Mouse (Mus musculus) embryo, embryonic 11.5 days (tissue): ENCODE data around the gene AC161166.1.
"Not testable (repeated sequence)": the region's sequence is repeated elsewhere in the genome, so short reads cannot be mapped to it uniquely, and the experiment has no call there.

Source experiments
- DNase-seq: peaks from one replicate; pipeline ENCODE4 v3.0.0-alpha.2; 2012; ENCODE audit warnings: low read depth, low spot score

The AC161166.1 gene

DNA sequence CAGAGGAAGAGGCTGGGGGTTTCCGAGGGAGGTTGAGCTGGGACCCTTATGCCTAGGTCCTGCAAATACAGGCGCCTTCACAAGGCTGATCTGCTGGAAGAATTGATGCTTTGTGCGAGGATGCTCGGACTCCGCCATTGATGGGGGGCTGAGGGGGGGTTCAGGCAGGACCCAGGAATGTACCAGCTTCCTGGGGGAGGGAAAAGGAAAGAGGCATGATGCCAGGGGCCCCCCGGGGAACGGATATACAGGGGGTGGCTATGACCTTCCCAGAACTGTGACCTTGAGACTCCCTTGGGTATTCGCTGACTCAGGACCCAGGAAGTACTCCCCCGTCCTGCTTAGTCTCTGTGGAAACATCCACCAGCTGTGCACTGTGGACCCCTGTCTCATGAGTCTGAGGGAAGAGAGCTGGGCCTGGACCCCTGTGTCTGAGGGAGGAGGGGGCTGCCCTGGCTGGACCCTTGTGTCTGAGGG, 25.6 kb downstream of the AC161166.1 start:
- no peak for DNase-seq

DNA sequence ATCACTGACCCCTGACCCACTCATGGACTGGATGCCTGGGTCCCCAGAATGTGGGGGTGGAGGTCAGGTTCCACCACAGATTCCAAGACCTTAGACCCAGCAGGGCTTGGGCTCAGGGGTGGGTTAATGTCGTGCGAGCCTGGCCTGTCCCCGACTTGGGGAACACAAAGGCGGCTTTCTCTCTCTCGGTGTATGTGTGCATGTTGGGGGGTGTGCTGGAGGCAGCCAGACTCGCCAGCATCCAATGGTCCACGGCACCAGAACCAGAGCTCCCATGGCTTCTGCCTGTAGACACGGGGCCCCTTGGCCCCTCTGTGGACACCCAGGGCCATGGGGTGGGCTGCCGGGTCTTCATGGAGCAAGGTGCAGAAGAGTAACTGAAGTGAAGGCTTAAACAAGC, 26.8 kb downstream of the AC161166.1 start:
- no peak for DNase-seq

DNA sequence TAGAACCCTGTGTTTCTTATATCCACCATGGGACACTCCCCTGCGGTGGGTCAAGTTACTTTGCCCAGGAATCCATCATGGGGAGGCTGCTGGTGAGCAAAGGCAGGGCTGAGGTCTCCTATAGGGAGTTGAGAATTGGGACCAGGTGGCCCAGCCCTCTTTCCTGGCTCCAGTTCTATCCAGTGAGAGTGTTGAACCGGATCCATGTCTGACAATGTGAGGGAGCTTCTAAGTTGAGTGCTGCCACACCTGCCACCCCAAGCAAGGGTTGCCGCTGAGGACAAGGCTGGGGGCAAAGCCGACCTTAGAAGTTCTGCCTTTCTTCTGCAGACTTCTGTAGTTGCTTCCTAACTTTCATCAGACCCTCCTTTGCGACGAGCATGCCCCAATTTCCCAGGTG, 29.0 kb downstream of the AC161166.1 start:
- not testable (repeated sequence) for DNase-seq

DNA sequence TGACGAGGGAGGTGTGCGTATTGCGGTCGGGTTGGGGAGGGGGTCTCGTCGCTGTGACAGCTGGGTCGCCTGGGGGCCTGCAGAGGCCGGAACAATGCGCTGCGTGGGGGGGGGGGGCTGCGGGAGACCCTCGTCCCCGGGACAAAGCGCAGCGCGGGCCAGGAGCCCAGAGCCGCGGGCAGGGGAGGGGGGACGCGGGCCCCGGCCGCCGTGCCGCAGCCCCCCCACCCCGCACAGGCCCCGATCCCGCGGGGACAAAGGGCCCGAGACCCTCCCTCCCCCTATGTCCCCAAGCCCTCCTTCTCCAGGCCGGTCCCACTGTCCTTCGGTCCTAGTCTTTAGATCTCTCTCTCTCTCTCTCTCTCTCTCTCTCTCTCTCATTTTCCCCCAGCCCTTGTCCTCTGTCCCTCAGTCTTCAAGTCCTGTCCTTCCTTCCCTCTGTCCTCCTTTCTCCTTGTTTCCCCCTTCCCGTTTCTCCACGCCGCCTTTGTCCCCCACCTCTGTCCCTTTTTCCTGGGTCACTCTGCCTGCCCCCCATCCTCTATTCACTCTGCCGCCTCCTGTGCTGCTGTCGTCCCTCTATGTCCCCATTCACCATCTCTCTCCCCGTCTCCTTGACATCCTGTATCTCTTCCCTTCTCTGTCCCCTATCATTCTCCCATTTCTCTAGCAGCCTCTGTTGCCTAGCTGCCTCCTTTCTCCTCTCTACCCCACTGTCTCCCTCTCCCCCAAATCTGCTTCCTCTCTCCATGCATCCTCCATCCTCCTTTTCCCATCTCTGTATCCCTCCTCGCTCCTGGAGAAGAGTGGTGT, 29.8 kb downstream of the AC161166.1 start:
- no peak for DNase-seq

DNA sequence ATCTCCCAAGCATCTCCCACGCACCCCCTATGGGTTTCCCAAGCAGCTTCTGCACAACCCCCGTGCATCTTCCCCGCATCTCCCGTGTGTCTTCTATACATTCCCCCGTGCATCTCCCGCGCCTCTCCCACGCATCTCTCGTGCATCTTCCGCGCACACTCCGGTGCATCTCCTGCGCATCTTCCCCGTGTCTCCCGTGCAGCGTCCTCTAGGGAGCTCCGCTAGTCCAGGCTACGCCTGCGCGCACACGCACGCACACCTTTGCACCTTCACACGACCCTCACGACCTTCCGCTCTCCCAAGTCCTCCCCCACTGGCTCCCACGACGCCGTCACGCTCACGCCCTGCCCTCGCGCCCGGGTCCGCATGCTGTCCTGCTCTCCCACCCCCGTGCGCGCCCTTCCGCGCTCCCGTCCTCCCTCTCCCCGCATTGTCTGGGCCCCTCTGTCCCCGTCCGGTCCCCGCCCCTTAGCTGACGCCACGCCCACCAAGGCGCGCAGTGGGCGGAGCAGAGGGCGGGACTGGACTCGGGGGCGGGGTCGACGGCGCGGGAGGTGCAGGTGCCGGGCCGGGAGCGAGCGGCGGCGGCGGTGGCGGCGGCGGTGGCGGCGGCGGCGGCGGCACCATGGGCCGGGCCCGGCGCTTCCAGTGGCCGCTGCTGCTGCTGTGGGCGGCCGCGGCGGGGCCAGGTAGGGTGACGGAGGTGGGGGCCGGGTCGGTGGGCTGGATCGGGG, 30.6 kb downstream of the AC161166.1 start, which contains the start of gene Cadm4:
Gene Cadm4, plus strand, starts transcription at position 550 of the 734 bp plus-strand sequence.
- DNase-seq, result peak; percentile 84

DNA sequence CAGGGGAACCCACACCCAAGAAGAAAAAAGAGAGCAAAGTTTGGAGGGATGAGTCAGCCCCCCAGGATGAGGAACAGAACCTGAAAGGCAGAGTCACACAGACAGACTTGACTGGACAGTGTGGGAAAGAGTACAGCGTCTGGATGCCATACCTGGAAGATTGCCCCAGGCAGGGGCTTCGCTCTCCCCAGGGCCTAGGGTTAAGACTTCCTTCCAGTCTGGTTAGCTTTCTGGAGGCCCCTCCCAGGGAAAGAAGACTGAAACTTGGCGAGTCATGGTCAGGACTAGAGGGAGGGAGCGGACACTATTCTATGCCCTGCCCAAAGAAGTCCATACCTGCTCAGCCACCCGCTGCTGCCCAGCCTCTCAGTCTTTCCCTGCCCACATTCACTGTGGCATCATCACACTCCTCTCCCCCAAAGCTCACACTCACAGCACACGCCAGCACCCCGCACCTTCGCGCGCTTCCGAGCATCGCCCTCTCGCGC, 31.2 kb downstream of the AC161166.1 start:
- DNase-seq, result no peak

DNA sequence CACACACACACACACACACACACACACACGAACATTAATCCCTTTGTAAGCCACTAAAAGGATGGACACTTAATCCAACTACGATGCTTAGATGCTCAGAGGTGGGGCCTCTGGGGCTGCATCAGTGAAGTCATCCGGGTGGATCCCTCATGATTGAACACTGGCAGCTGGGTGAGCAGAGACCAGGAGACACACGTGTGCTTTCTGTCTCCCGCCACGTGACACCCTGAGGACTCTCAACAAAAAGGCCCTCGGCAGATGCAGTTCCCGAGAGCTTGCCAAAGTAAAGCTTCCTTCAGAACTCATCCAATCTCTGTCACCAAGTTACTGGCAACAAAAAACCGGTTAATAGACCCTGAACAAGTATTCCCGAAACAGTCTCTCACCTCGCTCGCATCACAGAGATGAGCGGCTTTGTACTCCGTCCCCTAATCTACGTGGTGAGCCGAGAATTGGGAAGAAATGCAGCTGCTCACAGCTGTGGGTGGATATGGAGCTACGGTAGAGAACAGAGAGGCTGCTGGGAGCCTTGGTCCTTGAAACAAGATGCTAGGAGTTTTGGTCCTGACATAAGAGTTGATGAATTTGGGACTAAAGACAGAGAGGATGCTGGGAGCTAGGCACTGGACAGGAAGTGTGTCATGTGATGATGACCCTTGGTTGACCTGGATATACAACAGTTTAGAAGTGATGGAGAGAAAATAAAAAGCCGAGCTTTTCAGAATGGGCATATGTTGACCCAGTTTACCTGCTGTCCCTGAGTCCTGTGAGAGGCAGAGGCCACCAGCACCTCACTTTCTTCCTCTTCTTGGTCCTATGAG, 31.9 kb downstream of the AC161166.1 start:
- DNase-seq, result no peak

DNA sequence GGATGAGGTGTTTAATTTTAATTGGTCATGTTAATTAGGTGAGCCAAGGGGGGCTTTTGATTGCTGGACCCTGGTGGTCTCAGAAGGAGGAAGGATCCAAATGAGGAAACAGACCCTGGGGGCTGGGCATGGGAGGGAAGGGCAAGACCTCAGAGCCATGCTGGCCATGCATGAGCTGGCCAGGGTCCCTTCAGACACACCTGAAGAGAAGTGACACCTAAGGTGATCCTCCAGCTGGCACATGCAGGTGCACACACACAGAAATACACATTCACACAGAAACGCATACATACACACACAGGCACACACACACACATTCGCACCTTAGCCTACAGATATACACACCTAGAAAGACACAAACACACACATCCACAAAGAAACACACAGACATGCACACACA, 32.6 kb downstream of the AC161166.1 start:
- no peak for DNase-seq

DNA sequence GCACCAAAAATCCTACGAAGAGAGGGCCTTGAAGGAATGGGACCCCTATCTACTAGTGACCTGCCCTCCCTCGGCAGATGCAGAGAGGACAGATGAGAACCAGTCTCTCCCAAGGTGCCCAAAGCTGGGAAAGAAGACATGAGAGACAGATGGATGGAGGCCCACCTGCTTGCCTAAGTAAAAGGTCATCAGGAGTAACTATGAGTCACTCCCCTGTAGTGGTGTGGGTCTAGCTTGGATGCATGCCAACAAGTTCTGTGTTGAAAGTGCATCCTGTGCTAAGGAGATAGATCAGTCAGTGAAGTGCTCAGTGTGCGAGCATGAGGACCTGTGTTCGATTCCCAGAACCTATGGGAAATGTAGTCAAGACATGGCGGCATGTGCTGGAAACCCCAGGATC, 33.3 kb downstream of the AC161166.1 start:
- no peak for DNase-seq

DNA sequence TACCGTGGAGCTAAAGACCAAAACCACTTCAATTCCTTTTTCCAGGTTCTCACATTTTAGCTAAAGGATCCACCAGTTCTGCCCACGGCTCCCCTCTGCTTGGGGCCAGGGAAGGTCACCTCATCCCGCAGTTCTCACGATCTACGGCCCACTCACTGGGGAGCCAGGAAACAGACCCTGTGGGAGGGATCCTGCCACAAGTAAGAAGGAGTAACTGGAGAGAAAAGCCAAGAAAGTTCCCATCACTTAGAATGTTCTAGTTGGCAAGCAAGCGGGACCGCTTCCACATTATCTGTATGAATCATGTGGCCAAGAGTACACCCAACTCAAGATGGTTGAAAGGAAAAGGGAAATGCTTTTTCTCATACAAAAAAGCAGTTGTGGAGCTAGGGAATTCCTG, 35.4 kb downstream of the AC161166.1 start:
- DNase-seq, result no peak

DNA sequence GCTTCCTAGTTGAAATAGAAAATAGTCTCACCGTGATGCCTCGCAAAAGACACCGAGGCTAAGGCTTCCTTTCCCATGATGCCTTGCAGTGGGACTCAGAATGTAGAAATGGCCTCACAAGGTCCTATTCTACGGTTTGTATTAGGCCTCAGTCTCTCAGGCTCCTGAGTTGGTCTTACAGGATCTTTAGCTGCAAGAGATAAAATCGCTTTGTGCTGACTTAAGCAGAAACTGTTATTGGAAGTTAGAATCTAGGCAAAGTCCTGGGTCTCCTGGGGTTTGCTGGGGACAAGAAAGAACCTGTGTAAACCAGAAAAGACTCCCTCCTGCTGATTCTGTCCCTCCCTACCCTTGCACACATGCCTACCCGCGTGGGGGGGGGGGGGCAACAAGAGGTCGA, 35.9 kb downstream of the AC161166.1 start:
- DNase-seq, result no peak

DNA sequence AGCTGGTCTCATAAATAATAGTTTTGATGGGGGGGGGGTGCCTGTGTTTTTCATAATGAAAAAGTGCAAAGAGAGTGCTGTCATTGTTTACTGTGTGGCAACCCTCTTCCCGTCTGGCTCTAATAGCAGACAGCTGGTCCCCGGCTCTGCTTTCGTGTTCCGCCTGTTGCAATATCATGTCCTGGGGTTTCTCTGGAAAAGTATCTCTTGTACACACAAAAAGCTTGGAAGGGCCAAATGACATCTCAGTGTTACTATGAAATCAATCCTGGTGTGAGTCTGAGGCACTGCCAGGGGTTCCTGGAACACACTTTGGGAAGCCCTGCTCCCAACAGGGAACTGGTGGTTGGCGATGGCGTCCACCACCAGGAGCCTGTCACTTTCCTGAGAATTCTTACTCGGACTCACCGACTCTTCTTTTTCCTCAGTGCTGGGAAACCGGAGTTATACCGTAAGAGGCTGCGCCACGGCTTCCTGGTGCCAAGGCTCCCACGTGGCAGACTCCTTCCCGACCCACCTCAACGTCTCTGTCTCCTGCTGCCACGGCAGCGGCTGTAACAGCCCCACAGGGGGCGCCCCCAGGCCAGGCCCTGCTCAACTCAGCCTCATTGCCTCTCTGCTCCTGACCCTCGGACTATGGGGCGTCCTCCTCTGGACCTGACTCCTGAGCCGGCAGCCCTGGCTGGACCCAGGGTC, 37.3 kb downstream of the AC161166.1 start:
- DNase-seq, result no peak

DNA sequence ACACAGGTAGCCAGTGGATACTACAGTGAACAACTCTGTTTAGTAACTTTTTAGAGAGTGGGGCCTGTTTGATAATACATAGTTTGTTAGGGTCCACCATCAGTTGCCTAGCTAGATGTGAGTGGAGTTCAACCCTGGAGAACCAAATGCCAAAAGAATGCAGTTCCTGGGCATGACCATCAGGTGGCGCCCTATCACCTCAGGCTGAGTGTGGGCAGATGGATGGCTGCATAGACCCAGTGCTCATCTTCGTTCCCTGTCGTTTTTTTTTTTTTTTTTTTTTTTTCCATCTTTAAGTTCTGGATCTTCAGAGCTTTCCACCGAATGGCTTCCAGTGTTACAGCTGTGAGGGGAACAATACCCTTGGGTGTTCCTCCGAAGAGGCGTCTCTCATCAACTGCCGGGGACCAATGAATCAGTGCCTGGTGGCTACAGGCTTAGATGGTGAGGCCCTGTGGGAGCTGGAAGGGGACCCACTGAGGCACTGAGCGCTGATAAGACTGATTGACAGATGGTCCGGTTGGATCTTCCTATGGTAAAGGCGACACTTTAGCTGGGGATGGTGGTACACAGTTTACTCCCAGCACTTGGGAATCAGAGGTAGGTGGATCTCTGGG, 38.2 kb downstream of the AC161166.1 start:
- DNase-seq, result no peak

DNA sequence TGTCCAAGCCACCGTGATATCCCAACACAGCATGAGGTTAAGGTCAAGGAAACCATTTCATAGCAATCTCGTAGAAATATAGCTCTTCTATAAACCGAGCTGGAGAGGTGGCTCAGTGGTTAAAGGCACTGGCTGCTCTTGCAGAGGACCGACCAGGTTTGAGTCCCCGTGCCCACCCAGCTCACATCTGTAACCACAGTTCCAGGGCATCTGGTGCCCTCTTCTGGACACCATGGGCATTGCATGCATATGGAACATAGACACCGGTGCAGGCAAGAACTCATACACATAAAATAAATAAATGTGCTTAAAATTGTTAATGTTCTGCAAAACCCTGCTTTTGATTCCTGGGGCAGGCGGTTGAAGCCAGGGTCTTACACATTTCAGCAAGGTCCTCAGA, 39.3 kb downstream of the AC161166.1 start:
- no peak for DNase-seq

DNA sequence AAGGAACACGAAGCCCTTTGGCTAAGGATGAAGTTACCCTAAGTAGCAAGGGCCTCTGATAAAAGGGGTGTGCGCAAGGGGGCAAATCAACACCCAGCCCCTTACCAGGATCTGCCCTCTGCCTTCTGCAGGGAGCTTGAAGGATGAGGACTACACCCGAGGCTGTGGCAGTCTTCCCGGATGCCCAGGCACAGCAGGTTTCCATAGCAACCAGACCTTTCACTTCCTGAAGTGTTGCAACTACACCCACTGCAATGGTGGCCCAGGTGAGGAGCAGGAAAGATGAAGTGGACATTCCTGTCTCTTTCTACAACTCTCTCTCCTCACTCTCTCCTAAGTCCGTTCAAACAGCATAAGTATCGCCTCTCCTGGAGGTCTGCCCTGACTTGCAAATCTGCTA, 39.8 kb downstream of the AC161166.1 start:
- DNase-seq, result no peak

DNA sequence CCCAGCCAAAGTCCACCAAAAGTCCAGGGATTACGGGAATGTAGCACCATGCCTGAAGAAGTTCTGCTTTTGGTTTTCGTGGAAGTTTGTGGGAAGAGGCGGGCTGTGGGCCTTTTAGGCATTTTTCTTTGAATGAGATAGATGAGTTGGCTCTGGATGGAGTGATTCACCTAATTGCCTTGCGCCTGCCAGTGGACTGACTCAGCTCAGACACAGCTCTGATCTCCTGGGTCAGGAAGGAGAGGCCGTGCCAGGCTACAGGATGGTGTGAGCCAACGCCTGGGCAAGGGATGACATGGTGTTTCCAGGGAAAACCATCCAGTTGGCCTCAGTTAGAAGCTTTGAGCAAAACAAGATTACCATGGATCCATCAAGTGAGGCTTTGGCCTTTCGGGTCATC, 41.9 kb downstream of the AC161166.1 start:
- DNase-seq, result no peak

DNA sequence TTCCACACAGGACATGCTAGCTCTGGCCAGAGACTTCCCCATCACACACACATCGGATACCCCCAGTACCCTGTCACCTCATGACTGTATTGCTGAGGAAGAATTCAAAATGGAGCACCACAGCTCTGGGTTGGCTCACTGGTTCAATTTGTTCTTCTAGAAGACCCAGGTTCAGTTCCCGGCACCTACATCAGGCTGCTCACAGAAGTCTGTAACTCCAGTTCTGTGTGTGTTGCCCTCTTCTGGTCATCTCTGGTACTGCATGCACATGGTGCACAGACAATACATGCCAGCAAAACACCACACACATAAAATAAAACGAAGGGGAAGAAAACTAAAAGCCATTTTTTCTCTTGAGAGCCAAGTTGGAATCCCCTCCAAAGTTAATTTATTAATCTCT, 43.1 kb downstream of the AC161166.1 start:
- no peak for DNase-seq

DNA sequence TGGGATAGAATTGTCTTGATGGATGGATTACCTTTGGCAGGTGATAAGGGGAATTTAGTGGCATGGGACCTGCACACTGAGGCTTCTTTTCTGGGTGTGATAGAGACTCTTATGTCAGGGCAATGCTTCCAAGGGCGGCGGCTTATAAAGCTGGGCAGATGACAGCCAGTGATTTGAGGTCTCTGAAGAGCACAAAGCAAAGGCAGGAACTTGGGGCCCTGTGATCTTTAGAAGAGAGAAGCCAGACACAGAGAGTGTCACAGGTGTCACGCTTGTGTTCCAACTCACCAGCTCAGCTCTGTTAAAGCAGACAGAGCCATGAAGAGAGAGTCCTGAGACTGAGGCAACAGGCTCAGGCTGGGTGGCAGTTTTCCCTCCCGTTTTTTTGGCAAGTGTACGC, 44.4 kb downstream of the AC161166.1 start:
- no peak for DNase-seq

DNA sequence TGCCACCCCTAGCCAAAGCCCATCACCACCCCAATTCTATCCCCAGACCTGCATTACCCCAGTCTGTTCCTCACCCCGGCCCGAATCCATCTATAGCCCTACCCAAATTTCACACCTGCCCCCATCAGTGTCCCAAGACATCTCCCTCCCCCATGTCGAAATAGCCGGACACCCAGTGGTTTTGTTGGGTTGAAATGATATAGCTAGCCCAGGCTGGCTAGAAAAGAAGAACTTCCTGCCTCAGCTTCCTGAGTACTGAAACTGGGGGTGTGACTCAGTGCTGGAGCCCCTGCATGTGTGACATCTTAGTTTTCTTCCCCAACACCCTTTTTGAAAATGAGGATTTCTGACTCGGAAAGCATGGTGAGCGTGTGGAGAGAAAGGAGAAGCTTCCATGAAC, 45.4 kb downstream of the AC161166.1 start:
- no peak for DNase-seq

DNA sequence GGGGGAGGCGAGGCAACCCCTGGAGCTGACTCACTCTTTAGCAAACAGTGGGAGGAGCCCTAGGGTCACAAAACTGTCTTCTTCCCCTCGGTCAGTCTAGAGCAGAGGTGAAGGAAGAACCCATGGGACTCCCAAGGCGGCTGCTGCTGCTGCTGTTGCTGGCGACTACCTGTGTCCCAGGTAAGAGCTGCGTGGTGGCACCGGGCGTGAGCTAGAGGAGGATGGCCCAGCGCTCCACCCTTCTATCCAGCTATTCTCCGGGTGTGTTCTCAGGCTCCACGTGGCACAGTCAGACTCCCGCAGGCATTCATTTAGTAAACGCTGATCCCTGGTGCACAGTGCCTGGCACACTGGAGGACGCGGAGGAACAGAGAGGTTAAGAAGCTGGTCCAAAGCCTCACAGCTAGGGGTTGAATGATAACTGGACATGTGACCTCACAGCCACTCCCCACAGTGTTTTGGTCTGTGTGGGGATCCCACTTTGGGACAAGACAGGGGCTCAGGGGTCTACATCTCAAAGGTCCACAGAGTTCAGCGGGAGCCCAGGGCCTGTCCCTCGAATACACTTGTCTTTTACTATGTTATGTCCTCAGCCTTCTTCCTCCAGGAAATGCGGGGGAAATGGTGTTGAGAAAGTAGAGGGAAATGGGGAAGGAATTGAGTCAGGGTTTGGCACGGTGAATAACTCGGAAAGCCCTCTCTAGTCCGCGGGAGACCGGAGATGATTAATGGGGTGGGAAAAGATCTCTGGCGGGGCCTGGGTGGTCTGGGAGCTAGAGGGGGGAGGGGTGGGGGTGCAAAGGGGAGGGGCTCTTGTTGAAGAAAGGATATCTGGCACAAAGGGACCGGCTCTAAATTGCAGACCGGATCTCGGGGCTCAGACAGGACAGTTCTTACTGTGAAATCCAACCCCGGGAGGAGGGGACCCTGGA, 49.6 kb downstream of the AC161166.1 start, which contains the start of gene Plaur:
Gene Plaur, plus strand, starts transcription at position 97 of the 932 bp plus-strand sequence.
- DNase-seq, result no peak
